ENCODE assay signal across 17 mouse cellular contexts in genomic region chr6:119227001-119227400, GRCm38 (mm10). TPM values are rescaled to one million over a fixed set of nuclear protein-coding genes. Genes with fewer than 3 reads are reported as not detected.
"Had no signal": no experiment of that assay in that cellular context is flagged by ENCODE, and none has a peak within 500 bp of the region (broad histone marks: within the 10 kb centered on the region; RNA-seq: fewer than 3 reads in every experiment).

No protein-coding gene starts in this region.

- H3K9me3 ChIP-seq: neural tube, embryonic 13.5 days; neural tube, embryonic 15.5 days; stomach, embryonic 15.5 days had no signal

- H3K27me3 ChIP-seq: neural tube, embryonic 13.5 days; neural tube, embryonic 15.5 days; stomach, embryonic 15.5 days had no signal

- H3K27ac ChIP-seq: neural tube, embryonic 13.5 days; neural tube, embryonic 15.5 days; stomach, embryonic 15.5 days; stomach, postnatal 0 days had no signal

- H3K4me2 ChIP-seq: neural tube, embryonic 13.5 days; neural tube, embryonic 15.5 days; stomach, embryonic 15.5 days had no signal

- H3K4me3 ChIP-seq: neural tube, embryonic 13.5 days; neural tube, embryonic 15.5 days; stomach, embryonic 15.5 days had no signal

- DNase-seq: retina, postnatal 1 day; right cerebral cortex, adult 18-20 months; right cerebral cortex, postnatal 14 days; right cerebral cortex, postnatal 25 days; right cerebral cortex, postnatal 4 days; spleen, adult 18-20 months; thymus, adult 18-20 months; thymus, adult 2 months; thymus, postnatal 14 days; thymus, postnatal 25 days; thymus, postnatal 36 days; thymus, postnatal 4 days had no signal

- H3K9ac ChIP-seq: neural tube, embryonic 13.5 days; neural tube, embryonic 15.5 days; stomach, embryonic 15.5 days had no signal

- H3K4me1 ChIP-seq: stomach, embryonic 15.5 days had no signal

- H3K36me3 ChIP-seq: stomach, embryonic 15.5 days had no signal

RNA-seq across cellular contexts. Expression of gene Cacna2d4, which starts 9.3 kb away (rescaled TPM):
- polyA plus RNA-seq: stomach, embryonic 16.5 days had no signal
